Mouse (Mus musculus): ENCODE results near the gene Bcl2l11. TPM values are rescaled to one million over a fixed set of nuclear protein-coding genes. Genes with fewer than 3 reads are reported as not detected.

The Bcl2l11 gene
- total RNA-seq, 2 experiments from 2014 or later, result 5.4 to 9.9 TPM

GRCm38 (mm10) chr2:128210376-128210775 lies 84.5 kb downstream of the Bcl2l11 start:
- no peak for DNase-seq (ENCODE audit: low spot score)

DNA sequence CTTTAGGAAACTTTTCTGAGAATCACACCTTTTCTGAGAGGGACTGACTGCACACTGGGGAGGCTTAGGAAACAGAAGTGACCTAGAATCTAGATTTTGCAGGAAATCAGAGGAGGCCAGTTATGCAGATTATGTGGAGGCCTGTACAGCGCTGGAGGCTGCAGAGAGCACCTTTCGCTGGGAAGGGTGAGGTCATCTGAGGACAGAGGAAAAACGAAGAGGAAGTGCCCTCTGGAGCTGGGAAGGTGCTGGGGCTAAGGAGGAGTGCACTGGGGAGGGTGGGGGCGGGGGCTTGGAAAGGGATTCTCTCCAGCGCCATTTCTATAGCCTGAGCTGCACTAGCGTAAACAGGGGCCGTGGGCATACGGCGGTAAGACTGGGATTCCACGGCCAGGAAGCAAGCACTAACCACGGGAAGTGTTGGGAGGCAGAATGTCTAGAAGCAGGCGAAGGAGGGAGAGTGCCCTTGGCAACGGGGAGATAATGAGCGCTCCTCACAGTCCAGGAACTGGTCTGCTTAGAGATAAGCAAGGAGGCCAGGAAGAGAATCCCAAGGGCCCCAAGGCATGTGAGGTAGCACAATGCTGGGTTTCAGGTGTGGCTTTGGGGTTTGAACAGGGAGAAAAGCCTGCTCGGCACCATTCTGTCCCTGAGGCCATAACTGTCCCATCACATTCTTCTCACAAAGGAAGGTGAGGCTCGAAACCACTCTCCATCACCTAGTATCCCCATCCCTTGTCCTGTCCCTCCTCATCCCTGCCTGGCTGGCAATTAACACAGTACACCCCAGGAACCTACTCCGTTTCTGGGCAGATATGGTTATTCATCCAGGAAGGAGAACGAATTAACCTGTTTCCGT lies 85.4 kb downstream of the Bcl2l11 start:
- no peak for DNase-seq (ENCODE audit: low spot score)

DNA sequence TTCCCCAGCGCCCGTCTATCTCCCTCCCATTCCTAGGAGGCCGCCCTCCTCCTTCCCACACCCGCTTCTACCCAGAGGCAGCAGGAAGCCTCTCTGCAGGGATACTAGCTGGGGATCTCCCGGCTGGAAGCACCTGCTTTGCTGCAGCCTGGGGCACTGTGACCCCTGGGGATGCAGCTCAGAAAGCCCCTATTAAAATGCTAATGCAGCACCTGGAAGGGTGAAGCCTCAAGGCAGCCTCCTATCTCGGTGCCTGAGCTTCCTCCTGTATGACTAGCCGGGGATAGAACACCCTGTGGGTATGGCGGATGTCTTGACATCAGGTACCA lies 86.0 kb downstream of the Bcl2l11 start:
- no peak for DNase-seq (ENCODE audit: low spot score)
